Mouse (Mus musculus): ENCODE measurements around the gene Fabp7. TPM values are rescaled to one million over a fixed set of nuclear protein-coding genes. Genes with fewer than 3 reads are reported as not detected.

Fabp7 gene
- polyA plus RNA-seq, 1 experiment from 2014 or later, result 36.5 TPM

GRCm38 (mm10) chr10:57822473-57822872, 37.8 kb downstream of the Fabp7 start:
- H3K36me3 ChIP-seq (ENCODE audit: control insufficient read depth, insufficient read depth, low read length), result no peaks in the 10 kb centered on the region
- no peak overlapping the region for H3K4me2 ChIP-seq (ENCODE audit: low read depth, low read length)
- no peak overlapping the region for H3K27ac ChIP-seq (ENCODE audit: low read length)
- no peaks in the 10 kb centered on the region for H3K4me1 ChIP-seq (ENCODE audit: control insufficient read depth, insufficient read depth, low read length)
- H3K27me3 ChIP-seq (replicated peaks; ENCODE audit: control insufficient read depth, insufficient read depth, low read length), result no peaks in the 10 kb centered on the region
- WGBS, result 23% methylated on average over 3 of the region's 3 CpGs
- H3K9ac ChIP-seq (ENCODE audit: low read depth, low read length), result no peak overlapping the region
- no peak overlapping the region for H3K4me3 ChIP-seq (ENCODE audit: low read length)
- no peak for ATAC-seq
- H3K9me3 ChIP-seq (ENCODE audit: control insufficient read depth, low read length), result no peaks in the 10 kb centered on the region

GRCm38 (mm10) chr10:57828649-57829048, 44.0 kb downstream of the Fabp7 start:
- no peaks in the 10 kb centered on the region for H3K36me3 ChIP-seq (ENCODE audit: control insufficient read depth, insufficient read depth, low read length)
- H3K27me3 ChIP-seq (replicated peaks; ENCODE audit: control insufficient read depth, insufficient read depth, low read length), result no peaks in the 10 kb centered on the region
- H3K4me2 ChIP-seq (ENCODE audit: low read depth, low read length), result no peak overlapping the region
- H3K4me1 ChIP-seq (ENCODE audit: control insufficient read depth, insufficient read depth, low read length), result no peaks in the 10 kb centered on the region
- 75% methylated on average over 5 of the region's 5 CpGs for WGBS
- H3K9ac ChIP-seq (ENCODE audit: low read depth, low read length), result no peak overlapping the region
- H3K9me3 ChIP-seq (ENCODE audit: control insufficient read depth, low read length), result no peaks in the 10 kb centered on the region
- no peak for ATAC-seq
- no peak overlapping the region for H3K27ac ChIP-seq (ENCODE audit: low read length)
- no peak overlapping the region for H3K4me3 ChIP-seq (ENCODE audit: low read length)

- Histone ChIP-seq H3K4me2 (ENCODE audit: low read depth, low read length) (no peak overlapping the region), H3K4me3 (ENCODE audit: low read length) (no peak overlapping the region), H3K9me3 (ENCODE audit: control insufficient read depth, low read length) (no peaks in the 10 kb centered on the region), H3K4me1 (ENCODE audit: control insufficient read depth, insufficient read depth, low read length) (no peaks in the 10 kb centered on the region), H3K36me3 (ENCODE audit: control insufficient read depth, insufficient read depth, low read length) (no peaks in the 10 kb centered on the region), H3K9ac (ENCODE audit: low read depth, low read length) (no peak overlapping the region), H3K27me3 (replicated peaks; ENCODE audit: control insufficient read depth, insufficient read depth, low read length) (no peaks in the 10 kb centered on the region), H3K27ac (ENCODE audit: low read length) (no peak overlapping the region)
- 82% methylated on average over 3 of the region's 3 CpGs for WGBS
- ATAC-seq, result no peak
Measured at GRCm38 (mm10) chr10:57829621-57830020, 44.9 kb downstream of the Fabp7 start.

- no peaks in the 10 kb centered on the region for H3K27me3 ChIP-seq (replicated peaks; ENCODE audit: control insufficient read depth, insufficient read depth, low read length)
- no peak for ATAC-seq
- no peaks in the 10 kb centered on the region for H3K36me3 ChIP-seq (ENCODE audit: control insufficient read depth, insufficient read depth, low read length)
- H3K4me1 ChIP-seq (ENCODE audit: control insufficient read depth, insufficient read depth, low read length), result no peaks in the 10 kb centered on the region
- 98% methylated on average over 1 of the region's 1 CpGs for WGBS
- H3K27ac ChIP-seq (ENCODE audit: low read length), result no peak overlapping the region
- no peaks in the 10 kb centered on the region for H3K9me3 ChIP-seq (ENCODE audit: control insufficient read depth, low read length)
- H3K9ac ChIP-seq (ENCODE audit: low read depth, low read length), result no peak overlapping the region
- no peak overlapping the region for H3K4me3 ChIP-seq (ENCODE audit: low read length)
- no peak overlapping the region for H3K4me2 ChIP-seq (ENCODE audit: low read depth, low read length)
Measured at GRCm38 (mm10) chr10:57835094-57835493, 50.4 kb downstream of the Fabp7 start.

GRCm38 (mm10) chr10:57835982-57836381, 51.3 kb downstream of the Fabp7 start:
- Histone ChIP-seq H3K4me3 (ENCODE audit: low read length) (no peak overlapping the region), H3K36me3 (ENCODE audit: control insufficient read depth, insufficient read depth, low read length) (no peaks in the 10 kb centered on the region), H3K9ac (ENCODE audit: low read depth, low read length) (no peak overlapping the region), H3K27me3 (replicated peaks; ENCODE audit: control insufficient read depth, insufficient read depth, low read length) (no peaks in the 10 kb centered on the region), H3K27ac (ENCODE audit: low read length) (no peak overlapping the region), H3K4me1 (ENCODE audit: control insufficient read depth, insufficient read depth, low read length) (no peaks in the 10 kb centered on the region), H3K4me2 (ENCODE audit: low read depth, low read length) (no peak overlapping the region), H3K9me3 (ENCODE audit: control insufficient read depth, low read length) (no peaks in the 10 kb centered on the region)
- no peak for ATAC-seq

Other genes with a start within 250 kb of the Fabp7 start
- 1.3 and 2.4 TPM in 2 replicates for gene Pkib, start 152.9 kb upstream of the Fabp7 start, polyA plus RNA-seq (2015; fragmentation: Nextera tagmentation; extraction: Ambion mirVana)
- 81.6 and 99.0 TPM in 2 replicates for gene Smpdl3a, start 9.5 kb downstream of the Fabp7 start, polyA plus RNA-seq (2015; fragmentation: Nextera tagmentation; extraction: Ambion mirVana)

Data from intestine, embryonic 16.5 days (tissue).